14 mouse cellular contexts compared by ENCODE assay signal in the genomic region with DNA sequence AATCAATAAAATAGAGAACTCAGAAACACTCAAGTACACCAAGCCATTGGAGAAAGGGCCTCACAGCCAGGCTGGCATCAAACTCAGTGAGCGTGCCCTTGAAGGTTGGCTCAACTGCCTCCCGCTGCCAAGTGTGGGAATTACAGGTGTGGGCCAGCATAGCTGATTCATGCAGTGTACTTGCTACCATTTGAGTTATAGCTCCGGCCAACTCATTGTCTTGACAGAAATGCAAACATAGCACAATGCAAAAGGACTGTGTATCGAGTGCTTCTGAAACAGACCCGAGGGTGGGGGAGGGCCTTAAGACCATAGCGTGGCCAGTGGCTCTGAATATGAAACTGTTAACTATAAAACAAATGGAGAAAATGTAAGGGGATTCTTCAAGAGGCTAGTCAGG. TPM values are rescaled to one million over a fixed set of nuclear protein-coding genes. Genes with fewer than 3 reads are reported as not detected.
DNase-seq lines count a peak whose midpoint lies in the region; ATAC-seq and TF ChIP-seq lines count a peak whose summit lies in the region.
"Had no signal": no experiment of that assay in that cellular context is flagged by ENCODE, and none has a peak within 500 bp of the region (broad histone marks: within the 10 kb centered on the region; RNA-seq: fewer than 3 reads in every experiment).

No protein-coding gene starts in this region.

- peak; percentile 56 for DNase-seq in cerebellum, adult 11-12 months
- DNase-seq in cerebellum, postnatal 4 days (ENCODE audit: low spot score in 2 of 2), result no peak
- no peak for DNase-seq in layer of hippocampus, adult 2 months (ENCODE audit: low spot score in 2 of 2)
- DNase-seq in layer of hippocampus, adult 9-10 months (ENCODE audit: low spot score), result no peak
- peak; percentile 37 for DNase-seq in NIH3T3 (ENCODE audit: low read depth)
- DNase-seq in lung, postnatal 25 days (ENCODE audit: low spot score), result peak; percentile 47
- DNase-seq in gastrocnemius, adult 2 months, result no peak
- DNase-seq: heart, postnatal 36 days had no signal

- H3K4me3 ChIP-seq in layer of hippocampus, adult 2 months, result no peak overlapping the region
- H3K4me3 ChIP-seq in gastrocnemius, adult 2 months, result no peak overlapping the region

- H3K27ac ChIP-seq in layer of hippocampus, adult 2 months, result no peak overlapping the region
- H3K27ac ChIP-seq in gastrocnemius, adult 2 months, result no peak overlapping the region
- H3K27ac ChIP-seq: limb, embryonic 12.5 days had no signal

- peak; percentile 30 for TF ChIP-seq CTCF in layer of hippocampus, adult 2 months (conservative IDR thresholded peaks at IDR 0.05)
- TF ChIP-seq CTCF in gastrocnemius, adult 2 months (IDR thresholded peaks at IDR 0.05), result no peak

- ATAC-seq in activated CD4-positive, CD25-positive, alpha-beta regulatory T cell, adult 4 months, result no peak
- ATAC-seq: midbrain, embryonic 16.5 days had no signal

- intact Hi-C loops in gastrocnemius, adult 2 months (cut with DNase I), result loop anchor here (5.0 to 10.0 kb wide), 4 partner anchors 98 to 241 kb away; partner anchors contain the start of genes Mospd3, Nyap1, Slc12a9 and Srrt

RNA-seq across cellular contexts. Expression of gene Pop7, which starts 1.7 kb away (rescaled TPM):
- 10 to 100 TPM; 33.8 to 35.1 TPM for total RNA-seq in layer of hippocampus, adult 2 months (2021)
- polyA plus RNA-seq in activated CD4-positive, CD25-positive, alpha-beta regulatory T cell, adult 4 months (2017; shearing (Covaris generic)), result 10 to 100 TPM; 60.7 to 66.2 TPM
- total RNA-seq in gastrocnemius, adult 2 months (2021), result 10 to 100 TPM; 11.3 to 11.4 TPM

RNA-seq across cellular contexts. Expression of gene Gigyf1, which starts 14.3 kb away (rescaled TPM):
- total RNA-seq in layer of hippocampus, adult 2 months (2021), result 10 to 100 TPM; 61.9 to 63.5 TPM
- polyA plus RNA-seq in activated CD4-positive, CD25-positive, alpha-beta regulatory T cell, adult 4 months (2017; shearing (Covaris generic)), result 10 to 100 TPM; 18.5 to 22.6 TPM
- 10 to 100 TPM; 20.9 to 24.7 TPM for total RNA-seq in gastrocnemius, adult 2 months (2021)

RNA-seq across cellular contexts. Expression of gene Zan, which starts 27.2 kb away (rescaled TPM):
- total RNA-seq in layer of hippocampus, adult 2 months (2021), result under 1 TPM; 0.36 to 0.49 TPM
- polyA plus RNA-seq in activated CD4-positive, CD25-positive, alpha-beta regulatory T cell, adult 4 months (2017; shearing (Covaris generic)), result under 1 TPM; 0.11 to 0.21 TPM
- total RNA-seq in gastrocnemius, adult 2 months (2021), result under 1 TPM in 1 of 2 experiments, not detected in 1; 0.03 TPM
- total RNA-seq: heart, postnatal 36 days had no signal

RNA-seq across cellular contexts. Expression of gene Epo, which starts 29.0 kb away (rescaled TPM):
- total RNA-seq in layer of hippocampus, adult 2 months (2021), result not detected
- not detected for polyA plus RNA-seq in activated CD4-positive, CD25-positive, alpha-beta regulatory T cell, adult 4 months (2017; shearing (Covaris generic))
- total RNA-seq in gastrocnemius, adult 2 months (2021), result not detected
- total RNA-seq: adrenal gland, postnatal 36 days; gastrocnemius, adult 18-20 months; heart, postnatal 36 days had no signal
- polyA plus RNA-seq: large intestine, adult 2 months; midbrain, embryonic 16.5 days had no signal

RNA-seq across cellular contexts. Expression of gene Gnb2, which starts 29.3 kb away (rescaled TPM):
- 100 to 1,000 TPM; 600 to 607 TPM for total RNA-seq in layer of hippocampus, adult 2 months (2021)
- polyA plus RNA-seq in activated CD4-positive, CD25-positive, alpha-beta regulatory T cell, adult 4 months (2017; shearing (Covaris generic)), result 10 to 100 TPM; 73.0 to 82.7 TPM
- 100 to 1,000 TPM; 118 to 148 TPM for total RNA-seq in gastrocnemius, adult 2 months (2021)

Comparison
In these comparisons a context has a peak if more than half of its experiments do, and no peak if none do; other contexts are left out.
1. DNase-seq: peak in cerebellum, adult 11-12 months (single experiment), NIH3T3 (single experiment) and lung, postnatal 25 days (single experiment); none in cerebellum, postnatal 4 days (0 of 2), layer of hippocampus, adult 2 months (0 of 2), layer of hippocampus, adult 9-10 months (single experiment) and gastrocnemius, adult 2 months (single experiment).